Mouse (Mus musculus) spleen, postnatal 14 days (tissue): Measurements from ENCODE around the gene Cyp8b1.

Source experiments
- DNase-seq, 2 experiments: peaks; one replicate each; pipeline ENCODE4 v3.0.0; 2021 to 2022; ENCODE audit warnings: low spot score in 2 of 2

The Cyp8b1 gene

DNA sequence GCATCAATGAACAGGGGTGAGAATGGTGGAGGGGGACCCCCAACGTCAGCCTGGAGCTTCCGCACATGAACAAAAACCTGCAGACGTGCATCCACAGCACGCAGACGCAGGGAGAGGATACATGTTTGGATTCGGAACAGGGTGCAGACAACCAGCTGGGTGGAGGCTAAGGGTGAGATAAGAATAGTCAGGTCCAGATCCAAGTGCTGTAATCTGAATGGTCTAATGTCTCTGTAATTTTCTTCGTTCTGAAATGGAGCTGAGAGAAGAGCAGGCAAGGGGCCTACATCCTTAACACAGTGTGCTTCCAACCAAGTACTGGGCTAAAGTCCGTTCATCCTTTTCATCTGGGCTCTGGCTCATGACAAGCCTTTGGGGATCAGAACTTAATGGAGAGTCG, 24.8 kb downstream of the Cyp8b1 start:
- DNase-seq = no peak

DNA sequence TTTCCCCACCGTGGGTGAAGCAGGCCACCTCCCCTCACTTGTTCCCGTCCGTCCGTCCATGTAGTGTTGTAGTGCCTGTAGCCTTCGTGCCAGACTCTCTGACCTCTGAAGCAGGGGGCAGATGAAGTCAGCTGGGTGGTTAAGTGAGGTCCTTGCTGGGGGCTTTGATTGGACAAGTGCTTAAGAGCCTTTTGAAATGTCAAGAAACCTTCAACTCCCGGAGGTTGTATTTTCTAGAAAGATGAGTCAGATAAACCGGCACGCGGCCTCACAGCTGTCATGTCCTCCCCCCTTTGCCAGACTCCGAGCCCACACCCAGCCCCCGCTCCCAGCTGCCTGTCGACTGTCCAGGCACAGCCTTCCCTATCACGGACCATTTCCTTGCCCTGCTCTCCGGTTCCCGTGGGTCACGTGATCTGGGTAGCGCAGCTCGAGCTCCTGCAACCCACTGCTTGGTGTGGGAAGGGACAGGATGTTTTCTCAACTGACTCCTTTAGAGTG, 25.6 kb downstream of the Cyp8b1 start:
- DNase-seq = no peak

DNA sequence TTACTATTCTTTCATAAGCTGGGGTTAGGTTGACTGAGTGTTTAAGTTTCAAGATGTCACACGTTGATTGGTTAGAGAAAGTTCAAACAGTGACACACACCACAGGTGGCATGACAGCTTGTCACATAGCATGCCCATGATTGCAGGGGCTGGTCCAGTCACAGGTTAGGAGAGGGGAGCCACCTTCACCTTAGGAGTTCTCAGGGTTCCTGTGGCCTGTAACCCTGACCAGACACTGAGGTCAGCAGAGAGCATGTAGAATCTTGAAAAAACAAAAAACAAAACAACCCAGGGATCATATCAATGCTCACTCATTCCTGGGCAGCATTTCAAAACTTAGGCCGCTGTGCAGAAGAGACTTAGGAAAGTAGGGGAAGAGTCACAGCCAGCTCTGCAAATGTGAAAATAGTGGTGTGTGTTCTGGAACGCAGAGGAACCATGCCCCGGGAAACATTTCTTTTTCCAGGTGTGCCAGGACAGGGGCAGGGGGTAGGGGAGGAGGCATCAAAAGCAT, 26.1 kb downstream of the Cyp8b1 start:
- no peak for DNase-seq

DNA sequence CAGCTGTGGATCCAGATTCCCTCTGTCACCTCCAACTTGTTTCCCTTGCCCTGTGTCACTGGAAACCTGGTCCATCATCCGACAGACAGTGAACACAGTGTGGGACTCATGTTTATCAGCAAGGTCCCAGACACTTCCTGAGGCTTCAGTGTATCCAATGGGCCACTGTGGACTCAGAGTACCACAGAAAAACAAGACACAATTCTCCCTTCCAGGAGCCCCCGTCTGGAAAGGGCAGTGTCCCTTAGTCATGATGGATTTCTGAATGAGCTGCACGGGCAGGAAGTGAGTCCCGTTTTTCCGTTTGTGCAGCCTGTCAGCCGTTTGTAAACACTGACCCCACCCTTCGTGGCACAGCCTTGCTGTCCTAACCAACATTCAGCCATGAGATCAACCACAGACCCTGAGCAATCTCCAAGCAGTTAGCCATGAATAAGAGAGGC, 34.1 kb downstream of the Cyp8b1 start:
- no peak for DNase-seq

DNA sequence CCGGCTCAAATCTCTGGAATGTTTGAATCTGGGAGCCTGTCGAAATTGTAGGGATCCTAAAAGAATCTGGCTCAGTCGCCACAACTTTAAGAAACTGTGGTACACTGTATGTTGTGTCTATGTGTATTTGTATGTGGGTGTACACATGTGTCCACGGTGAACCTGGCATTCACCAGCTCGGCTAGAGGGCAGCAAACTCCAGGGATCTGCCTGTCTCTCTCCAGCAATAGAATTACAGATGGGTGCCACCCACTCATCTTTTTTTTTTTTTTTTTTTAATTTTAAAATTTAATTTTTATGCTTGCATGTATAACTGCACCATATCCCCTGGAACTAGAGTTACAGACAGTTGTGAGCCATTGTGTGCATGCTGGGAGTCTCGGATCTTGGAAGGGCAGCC, 34.8 kb downstream of the Cyp8b1 start:
- DNase-seq = no peak

DNA sequence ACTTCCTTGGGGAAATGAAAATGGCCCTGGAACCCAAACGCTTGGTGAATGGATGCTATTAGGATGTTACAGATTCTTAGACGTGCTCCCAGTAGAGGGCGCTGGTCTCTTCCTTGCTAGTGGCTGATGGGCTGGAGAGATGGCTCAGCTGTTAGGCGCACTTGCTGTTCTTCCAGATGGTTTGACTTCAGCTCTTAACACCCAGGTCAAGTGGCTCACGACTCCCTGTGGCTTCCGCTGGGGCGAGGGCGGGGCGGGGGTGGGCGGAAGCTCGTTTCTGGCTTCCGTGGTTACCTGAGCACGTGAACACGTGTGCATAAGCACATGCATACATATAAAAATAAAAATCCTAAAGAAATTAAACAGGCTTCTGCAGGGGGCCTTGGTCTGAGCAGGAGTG, 35.3 kb downstream of the Cyp8b1 start:
- peak; percentile 36 to 69 for DNase-seq

DNA sequence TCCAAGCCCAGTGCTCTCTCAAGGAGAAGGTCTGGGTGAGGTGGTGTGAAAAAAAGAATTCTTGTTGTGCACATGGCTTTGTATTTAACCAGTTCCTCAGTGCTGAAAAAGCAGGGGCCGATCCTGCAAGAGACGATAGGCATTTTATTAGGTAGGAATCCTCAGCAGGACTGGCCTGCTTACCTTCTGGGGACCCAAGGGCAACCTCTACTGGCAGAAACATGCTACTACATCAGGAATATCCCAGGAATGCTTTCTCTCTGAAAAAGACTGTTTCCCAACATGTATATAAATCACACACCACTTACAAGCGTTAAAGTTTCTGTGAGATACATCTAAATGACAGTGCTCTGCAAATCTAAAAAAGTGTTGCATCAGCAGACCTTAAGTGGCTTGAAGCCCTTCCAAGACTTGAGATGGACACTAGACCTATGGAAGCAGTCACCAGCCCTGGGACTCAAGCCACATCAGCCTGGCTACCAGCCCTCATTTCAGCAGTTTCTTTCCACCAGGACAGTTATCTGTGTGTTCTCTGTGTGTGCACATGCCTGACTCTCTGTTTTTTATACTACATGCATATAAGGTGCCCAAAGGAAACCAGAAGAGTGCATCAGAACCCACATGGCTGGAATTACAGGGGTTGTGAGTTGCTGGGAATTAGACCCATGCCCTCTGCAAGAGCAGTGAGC, 38.9 kb downstream of the Cyp8b1 start:
- no peak for DNase-seq

DNA sequence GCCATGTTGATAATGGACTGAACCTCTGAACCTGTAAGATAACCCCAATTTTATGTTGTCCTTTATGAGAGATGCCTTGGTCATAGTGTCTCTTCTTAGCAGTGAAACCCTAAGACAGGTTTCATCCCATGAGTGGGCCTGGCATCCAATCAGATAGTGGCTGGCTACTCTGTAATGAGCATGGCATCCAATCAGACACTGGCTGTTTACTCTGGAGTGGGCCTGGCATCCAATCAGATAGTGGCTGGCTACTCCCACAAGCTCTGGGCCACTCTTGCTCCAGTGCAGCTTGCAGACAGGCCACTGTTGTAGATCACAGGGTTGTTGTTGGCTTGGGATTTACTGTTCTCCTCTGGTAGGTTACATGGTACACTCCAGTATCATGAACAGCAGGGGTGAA, 42.5 kb downstream of the Cyp8b1 start:
- no peak for DNase-seq

DNA sequence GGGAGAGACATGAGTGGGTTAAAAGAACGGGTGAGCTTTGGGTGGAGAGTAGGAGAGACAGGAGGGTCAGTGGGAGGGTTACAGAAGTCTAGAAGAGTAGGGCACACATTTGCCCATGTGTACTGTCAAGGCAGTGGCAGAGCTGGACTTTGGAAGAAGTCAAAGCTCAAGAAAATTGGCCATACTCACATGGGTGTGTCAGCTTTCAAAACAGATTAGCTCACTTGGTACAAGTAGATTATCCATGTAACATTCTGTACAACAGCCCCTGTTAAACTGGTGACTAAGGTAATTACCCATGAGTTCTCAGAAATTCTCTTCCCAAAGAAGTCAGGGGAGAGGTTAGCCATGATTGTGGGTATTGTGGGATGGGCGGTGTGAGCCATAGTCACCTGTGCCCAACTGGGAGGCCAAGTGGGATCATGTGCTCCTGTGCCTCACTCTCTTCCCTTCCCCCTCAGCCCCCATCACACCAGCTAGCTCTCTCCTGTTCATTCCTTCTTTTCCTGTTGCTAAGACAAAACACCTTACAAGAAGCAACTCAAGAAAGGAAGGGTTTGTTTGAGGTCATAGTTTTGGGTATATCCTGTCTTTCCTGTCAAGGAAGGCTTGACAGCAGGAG, 43.9 kb downstream of the Cyp8b1 start:
- no peak for DNase-seq

DNA sequence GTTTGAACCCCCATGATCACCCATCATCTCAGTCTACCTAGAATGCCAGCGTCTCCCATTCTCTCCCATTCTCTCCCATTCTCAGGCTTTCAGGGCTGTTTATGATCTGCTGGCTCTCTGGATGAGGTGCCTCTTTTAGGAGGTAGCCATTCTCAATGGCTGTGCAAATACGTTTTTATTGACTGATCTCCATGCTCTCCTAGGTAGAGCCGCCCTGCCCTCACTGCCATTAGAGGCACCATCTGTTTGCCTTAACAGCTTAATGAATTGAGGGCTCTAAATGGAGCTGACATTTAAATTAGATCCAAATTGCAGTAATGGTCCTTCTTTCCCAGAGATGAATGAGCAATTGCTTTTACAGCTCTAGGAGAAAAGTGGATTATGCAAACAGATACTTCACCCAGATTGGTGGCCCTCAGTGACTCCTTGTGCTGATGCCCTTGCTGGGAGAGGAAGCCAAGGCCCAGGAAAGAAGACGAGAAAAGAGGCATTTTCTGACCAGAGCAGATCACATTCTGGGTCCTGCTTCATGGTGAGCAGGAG, 46.1 kb downstream of the Cyp8b1 start:
- DNase-seq = no peak

DNA sequence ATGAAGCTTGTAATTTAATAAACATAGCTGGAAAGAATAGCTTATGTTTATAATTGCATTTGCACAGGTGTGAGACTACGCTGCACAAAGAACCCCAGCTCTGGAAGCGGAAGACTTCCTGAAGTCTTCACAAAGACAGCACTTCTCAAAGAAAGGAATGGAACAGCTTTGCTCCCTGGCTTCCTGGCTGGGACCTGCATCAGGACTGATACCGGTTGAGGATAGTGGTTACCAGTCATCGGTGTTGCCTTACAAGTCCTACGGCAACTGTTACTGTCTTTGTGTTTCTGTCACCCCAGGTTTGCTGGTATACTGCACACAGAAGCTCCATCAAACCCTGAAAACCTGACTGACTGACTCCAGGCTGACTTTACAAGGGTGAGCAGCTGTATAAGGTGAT, 46.7 kb downstream of the Cyp8b1 start:
- DNase-seq = no peak

DNA sequence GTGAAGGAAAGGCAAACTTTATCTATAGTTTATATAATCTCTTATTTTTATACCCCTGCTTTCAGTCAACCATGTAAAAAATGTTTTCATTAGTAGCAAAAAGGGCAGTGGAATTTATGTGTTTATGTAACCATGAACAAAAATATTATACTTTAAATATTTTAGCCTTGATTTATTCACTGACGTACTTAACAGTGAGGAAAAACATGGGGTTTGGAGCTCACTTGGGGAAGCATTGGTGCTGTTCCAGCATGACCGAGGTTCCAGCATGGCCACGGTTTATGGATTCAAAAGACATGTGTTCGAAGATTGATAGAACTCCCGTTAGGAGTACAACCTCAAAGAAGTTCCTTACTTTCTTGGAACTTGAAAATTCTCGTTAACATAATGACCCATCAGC, 47.9 kb downstream of the Cyp8b1 start:
- DNase-seq = no peak

DNA sequence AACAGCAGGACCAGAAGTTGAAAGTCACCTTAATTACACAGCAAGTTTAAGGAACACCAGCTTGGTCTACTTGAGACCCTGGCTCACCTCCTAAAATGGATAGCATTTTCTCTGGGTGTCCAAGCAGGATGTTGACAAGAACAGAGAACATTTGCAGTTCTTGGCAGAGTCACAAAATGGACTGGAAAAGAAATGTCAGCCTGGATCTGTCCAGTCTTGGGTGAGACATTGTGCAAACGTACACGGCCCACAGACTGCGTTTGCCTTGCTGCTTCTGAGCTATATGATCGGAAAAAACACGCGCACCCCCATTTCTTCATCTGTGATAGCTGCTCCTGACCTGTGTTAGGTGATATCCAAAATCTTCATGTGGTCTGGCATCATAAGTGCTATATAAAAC, 48.5 kb downstream of the Cyp8b1 start:
- DNase-seq = no peak

DNA sequence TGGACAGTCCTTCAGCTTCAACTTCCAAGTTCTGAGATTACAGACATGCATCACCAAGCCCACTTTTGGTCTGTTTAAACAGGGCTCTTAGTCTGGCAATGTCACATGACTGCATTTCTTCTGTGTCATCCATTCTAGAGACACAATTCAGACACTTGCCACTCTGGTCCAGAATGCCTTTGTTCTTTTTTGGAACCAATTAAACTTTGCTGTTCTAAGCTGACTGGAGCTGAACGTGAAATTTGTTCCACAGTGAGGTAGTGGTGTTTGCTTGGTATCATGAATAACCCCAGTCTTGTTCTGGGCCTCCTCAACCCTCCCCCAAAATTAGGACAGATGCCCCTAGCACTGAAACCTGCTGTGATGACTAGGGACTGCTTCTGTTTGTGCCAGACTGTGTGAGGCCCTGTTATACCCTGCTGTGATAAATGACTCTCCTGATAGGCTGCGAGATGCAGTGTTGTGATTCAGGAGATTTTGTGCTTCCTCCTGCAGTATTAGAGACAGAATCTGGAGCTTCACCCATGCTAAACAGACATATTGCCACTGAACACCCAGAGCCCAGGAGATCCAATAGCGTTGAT, 50.6 kb downstream of the Cyp8b1 start:
- DNase-seq = no peak

DNA sequence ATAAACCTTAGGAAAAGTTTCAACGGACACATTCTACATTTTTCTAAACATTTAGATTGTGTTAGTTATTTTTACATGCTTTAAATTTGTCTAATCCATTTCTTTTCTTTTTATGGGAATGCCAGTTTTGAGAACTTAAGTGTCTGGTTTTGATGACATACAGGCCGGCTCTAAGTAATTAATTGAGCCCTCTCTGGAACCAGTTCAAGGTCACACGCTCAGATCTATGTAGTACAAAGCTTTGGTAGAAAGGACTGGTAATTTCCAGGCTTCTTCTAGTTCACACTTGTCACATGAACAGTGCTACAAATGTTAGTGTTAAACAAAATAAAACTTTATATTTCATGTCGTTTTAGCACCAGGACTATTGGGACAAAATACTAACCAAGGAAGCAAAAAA, 51.3 kb downstream of the Cyp8b1 start:
- DNase-seq = no peak
